Mouse (Mus musculus) ovary, postnatal 14 days (tissue): ENCODE measurements at regions not wholly inside any gene's neighbourhood (a gene's known extent, or its start where the extent isn't known, plus 50 kb on each side); places are given as distances from the start of the nearest gene placed in this dataset.
A peak's percentile ranks its signal among the peaks of the same experiment; 100 is the strongest.

Experiments used
- DNase-seq: peaks from one replicate; pipeline ENCODE4 v3.0.0; 2022; ENCODE audit warnings: low spot score

DNA sequence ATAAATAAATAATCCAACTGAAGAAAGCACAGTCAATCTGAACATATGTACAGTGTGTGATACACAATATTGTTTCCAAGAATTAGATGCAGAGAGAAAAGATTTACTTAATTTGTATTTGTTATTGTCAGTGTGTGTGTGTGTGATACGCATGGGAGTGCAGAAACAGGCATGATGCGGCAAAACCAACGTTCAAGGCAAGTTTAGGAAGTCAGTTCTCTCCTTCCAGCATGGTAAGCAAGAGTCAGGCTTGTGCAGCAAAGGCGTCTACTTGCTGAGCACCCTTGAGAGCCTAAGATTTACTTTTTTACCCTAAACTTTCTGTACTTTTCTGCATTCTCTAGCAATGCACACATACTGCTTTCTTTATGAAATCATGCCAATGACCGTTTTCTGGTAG, 102.7 kb upstream of the Sstr4 start:
- no peak for DNase-seq

DNA sequence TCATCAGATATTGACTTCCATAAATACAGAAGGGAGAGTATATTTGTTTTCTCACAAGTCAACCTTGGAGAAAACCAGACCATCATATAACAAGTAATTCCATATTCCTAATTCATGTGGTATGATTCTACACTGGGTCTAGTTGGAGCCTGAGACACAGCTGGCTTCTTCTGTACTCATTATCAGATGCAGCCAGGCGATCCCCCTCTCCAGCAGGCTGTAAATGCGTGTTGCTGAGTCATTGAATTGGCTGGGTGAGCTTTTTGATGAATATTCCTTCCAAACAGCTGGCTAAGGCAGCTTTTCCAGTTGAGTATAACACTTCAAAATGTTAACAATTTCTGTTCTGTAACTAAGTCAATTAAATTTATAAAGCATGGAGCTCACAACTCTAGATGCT, 102.2 kb upstream of the Sstr4 start:
- DNase-seq = no peak

DNA sequence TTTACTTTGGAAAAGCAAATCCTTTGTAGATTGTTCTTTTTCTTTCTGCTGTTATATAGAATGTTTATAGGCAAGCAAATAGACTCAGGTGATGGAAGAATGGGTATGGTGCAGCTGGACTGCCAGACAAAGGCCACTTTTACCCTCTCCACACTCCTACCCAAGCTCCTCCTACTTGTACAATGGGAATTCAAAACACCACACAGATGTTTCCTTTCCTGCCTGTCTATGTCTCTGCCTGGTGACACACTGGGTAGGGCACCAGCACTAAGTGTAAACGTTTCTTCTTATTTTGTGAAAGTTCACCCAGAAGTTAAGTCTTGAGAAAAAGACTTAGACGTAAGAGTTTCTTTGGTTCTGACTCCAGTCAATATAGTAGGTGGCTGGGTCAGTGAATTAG, 94.3 kb upstream of the Sstr4 start:
- no peak for DNase-seq

DNA sequence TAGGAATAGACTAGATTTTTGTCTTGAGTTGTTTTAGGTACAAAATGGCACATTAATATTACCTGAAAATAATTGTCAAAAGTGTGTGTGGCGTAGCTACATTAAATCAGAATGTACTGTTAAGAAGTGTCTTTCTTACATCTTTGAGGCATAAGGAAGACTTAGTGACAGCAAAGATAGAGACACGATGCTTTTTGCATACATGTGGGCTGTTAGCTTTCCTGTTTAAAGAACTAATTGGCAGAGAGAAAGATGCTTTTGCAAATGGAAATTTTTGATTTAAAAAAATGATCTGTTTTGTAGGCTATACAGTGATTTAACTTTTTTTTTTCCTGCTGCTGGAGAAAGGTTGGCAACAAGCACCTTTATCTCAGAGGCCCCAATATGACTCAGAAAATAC, 82.9 kb upstream of the Sstr4 start:
- DNase-seq = no peak

DNA sequence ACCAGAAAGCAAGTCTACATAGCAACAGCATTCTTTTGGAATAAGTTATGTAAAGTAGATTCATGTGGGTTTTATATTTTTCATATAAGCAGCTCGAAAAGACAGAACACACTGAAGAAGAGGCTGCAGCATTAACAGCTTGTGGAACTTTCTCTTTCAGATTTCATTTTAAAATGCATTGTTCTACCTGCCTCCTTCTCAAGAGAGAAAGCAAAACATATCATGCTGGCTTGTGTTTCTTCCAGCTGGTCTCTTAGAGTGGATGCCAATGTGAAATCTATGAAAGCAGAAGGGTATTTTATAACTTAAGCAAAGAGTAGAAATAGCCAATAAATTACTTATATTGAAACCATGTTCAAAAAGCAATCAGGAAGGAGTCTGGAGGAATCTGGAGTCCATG, 74.2 kb upstream of the Sstr4 start:
- DNase-seq = no peak

DNA sequence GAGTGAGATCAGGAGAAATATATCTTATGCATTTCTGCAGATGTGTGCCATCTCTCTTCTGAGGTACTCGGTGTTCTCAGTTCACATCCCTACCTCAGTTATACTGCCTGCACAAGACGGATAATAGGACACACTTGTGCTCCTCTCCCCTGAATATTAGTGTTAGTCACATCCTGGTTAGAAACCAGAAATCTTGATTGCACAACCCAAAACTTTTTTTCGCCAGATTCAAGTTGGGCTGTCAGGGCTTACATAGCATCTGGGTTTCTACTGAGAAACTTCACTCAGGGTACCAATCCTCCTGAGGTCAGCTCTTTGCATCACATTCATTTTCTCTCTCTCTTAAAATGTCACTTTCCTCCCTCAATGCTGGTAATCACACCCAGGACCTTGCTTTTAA, 69.8 kb upstream of the Sstr4 start:
- DNase-seq = no peak

DNA sequence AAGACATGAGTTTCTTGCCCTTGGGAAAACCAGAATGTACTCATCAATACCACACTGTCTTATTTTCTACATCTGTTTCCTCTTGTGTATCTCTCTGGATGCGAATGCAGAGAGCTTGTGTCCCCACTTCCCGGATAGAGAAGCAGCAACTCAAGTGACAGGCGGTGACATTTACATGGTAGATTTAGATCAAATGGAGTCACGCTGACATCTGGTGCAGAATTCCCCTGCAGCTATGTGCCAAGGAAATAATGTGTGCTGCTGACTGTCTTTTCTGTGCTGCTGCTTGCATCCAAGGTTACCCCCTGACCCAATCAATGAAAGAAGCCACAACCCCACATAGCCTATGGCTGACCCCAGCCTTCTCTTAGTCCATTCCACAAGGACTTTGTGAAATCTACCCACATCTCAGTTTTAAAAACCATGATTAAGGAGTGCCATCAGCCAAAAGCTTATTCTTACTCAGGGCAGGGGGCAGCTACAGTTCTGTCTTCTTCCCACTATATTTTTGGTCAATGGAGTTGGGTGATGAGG, 69.2 kb upstream of the Sstr4 start:
- no peak for DNase-seq

DNA sequence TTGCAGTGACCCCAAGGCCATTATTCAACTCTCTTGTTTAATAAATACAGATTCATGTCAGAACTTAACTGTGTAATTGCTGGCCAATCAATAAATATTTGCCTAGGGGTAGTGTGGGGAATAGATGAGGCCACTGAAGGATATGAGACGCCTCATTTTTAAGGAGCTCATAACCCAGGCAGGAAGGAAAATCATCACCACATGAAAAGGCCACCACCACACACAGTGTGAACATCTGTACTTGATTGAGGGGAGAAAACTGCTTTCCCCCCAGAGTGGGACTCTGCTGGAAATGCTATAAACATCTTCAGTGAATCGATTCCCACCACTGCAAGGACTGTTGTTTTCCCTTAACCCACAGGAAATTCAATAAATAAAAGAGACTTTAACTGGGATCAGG, 68.7 kb upstream of the Sstr4 start:
- no peak for DNase-seq

DNA sequence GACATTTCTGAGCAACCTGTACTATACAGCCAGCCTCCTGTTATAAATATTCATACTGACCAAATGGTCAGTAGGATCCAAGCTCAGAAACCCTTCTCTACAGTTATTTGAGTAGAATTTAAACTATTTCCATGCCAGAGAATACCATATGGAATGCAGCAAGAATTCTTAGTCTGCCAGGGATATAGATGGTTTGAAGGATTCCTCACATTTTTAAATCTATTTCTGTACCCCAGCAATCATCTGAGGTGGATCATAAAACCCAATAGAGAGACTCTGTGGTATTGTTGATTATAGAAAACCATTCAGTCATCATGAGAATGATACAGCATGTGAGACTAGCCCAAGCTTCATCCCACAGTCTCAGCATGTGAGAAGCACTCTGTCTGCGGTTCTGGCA, 67.6 kb upstream of the Sstr4 start:
- DNase-seq = no peak

DNA sequence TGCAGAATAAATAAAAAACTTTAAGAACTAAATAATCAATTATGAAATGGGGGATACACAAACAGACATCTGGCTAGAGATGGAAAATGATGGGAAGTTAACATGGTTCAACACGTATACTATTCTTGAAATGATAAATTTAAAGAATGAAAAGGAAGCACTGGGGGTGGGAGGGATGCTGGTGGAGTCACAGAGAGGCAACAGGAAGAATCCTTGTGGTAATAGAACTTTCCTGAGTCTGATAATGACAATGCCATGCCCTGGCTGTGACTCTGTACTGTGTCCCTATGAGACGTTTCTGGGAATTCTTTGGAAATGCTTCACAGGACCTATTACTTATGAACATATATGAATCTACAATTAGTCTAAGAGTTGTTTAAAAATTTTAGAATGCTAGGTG, 64.8 kb upstream of the Sstr4 start:
- DNase-seq = no peak

DNA sequence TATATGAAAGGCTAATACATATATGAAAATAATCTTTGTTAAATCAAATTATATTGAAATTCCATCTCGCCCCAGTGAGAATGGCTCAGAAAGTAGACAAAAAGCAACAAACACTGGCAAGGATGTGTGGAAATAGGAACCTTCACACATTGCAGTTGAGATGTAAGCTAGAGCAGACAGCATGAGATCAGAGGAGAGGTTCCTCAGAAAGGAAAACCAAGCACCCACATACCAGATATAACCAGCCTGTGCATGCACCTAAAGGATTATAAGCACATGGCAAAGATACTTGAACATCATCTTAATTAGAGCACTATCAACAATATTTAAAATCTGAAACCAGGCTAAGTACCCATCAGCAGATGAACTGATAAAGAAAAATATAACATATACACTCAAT, 60.6 kb upstream of the Sstr4 start:
- no peak for DNase-seq

DNA sequence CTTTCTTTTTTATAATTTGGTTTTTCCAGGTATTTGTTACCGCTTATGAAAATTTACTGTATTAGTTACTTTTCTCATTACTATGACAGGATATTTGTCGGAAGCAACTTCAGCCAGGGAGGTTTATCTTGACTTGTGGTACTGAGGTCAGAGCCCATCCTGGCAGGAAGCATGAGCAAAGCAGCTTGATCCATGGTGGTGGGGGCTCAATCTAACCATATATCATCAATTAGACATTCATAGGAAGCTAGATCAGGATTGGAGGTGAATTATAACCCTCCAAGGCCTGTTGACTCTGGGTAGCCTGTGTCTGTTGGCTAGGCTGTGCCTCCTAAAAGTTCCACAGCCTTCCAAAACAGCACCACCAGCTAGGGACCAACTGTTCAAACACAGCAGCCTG, 58.5 kb upstream of the Sstr4 start:
- no peak for DNase-seq

DNA sequence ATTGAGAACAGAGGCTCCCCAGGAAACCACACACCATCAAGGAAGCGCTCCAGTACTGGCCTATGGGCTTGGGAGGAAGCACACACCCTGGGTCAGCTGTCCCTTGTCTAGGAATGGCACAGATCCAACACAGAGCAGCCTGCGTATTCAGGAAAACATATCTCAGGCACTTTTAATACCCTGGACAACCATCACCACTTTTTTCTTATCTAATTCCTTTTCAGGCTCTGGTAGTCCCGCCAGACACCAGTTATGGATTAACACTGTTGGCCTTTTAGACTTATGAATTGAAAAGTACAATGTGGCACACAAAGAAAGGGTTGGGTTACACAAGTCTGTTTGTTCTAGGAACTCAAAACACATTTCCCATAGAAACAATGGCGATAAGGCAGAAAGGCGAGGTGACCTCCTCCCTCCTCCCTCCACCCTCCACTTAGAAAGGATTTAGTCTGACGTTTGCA, 56.8 kb upstream of the Sstr4 start:
- peak; percentile 6 for DNase-seq

DNA sequence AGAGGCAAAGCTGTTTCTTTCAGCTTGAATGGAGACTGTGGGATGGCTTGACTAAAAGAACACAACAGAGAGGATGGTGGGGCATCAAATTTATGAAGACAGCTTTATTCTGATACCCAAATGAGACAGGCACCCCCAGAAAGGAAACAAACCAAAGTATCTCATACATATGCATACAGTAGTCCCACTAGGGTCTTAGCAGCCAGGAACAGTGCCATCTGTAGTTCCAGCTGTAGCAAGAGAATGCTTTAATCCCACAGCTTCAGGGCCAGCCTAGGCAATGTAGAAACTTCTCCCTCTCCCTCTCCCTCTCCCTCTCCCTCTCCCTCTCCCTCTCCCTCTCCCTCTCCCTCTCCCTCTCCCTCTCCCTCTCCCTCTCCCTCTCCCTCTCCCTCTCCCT, 56.2 kb upstream of the Sstr4 start:
- no peak for DNase-seq

DNA sequence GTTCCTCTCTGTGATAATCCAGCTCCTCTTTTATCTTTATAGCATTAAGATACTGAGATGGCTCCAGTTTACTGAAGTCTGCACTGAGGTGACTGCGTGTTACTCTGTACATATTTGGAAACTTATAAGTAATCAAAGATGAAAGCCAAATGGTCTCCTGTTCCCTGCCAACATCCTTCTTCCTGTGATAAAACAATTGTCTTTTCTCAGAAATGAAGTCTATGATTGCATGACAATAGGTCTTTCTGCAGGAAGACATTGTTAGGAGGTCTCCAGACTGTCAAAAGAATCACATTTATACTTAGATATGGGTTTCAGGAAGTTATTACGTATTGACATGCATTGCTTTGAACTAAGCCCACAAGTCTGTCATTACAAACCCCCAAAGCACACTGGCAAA, 51.0 kb upstream of the Sstr4 start:
- DNase-seq = no peak
